Mouse (Mus musculus): ENCODE results near the gene Erf.
A peak's percentile ranks its signal among the peaks of the same experiment; 100 is the strongest.

Gene Erf

GRCm38 (mm10) chr7:25281166-25281733, 30.7 kb upstream of the Erf start:
- peak; percentile 3 for DNase-seq (ENCODE audit: low spot score)

GRCm38 (mm10) chr7:25279861-25280791, 29.6 kb upstream of the Erf start:
- DNase-seq (ENCODE audit: low spot score), result peak; percentile 59

- DNase-seq (ENCODE audit: low spot score), result peak; percentile 88
Measured at GRCm38 (mm10) chr7:25279076-25279860, 28.7 kb upstream of the Erf start.

- DNase-seq (ENCODE audit: low spot score), result peak; percentile 90
Measured at GRCm38 (mm10) chr7:25278341-25279075, 27.9 kb upstream of the Erf start.

GRCm38 (mm10) chr7:25277998-25278340, 27.4 kb upstream of the Erf start:
- DNase-seq (ENCODE audit: low spot score), result no peak

- no peak for DNase-seq (ENCODE audit: low spot score)
Measured at GRCm38 (mm10) chr7:25277405-25277804, 26.8 kb upstream of the Erf start.

- peak; percentile 75 for DNase-seq (ENCODE audit: low spot score)
Measured at GRCm38 (mm10) chr7:25275555-25276298, 25.2 kb upstream of the Erf start.

GRCm38 (mm10) chr7:25274996-25275395, 24.4 kb upstream of the Erf start:
- peak; percentile 25 for DNase-seq (ENCODE audit: low spot score)

- peak; percentile 15 for DNase-seq (ENCODE audit: low spot score)
Measured at GRCm38 (mm10) chr7:25274571-25274970, 24.0 kb upstream of the Erf start.

GRCm38 (mm10) chr7:25273259-25274241, 23.0 kb upstream of the Erf start:
- DNase-seq (ENCODE audit: low spot score), result peak; percentile 6

- no peak for DNase-seq (ENCODE audit: low spot score)
Measured at GRCm38 (mm10) chr7:25272445-25273258, 22.1 kb upstream of the Erf start.

GRCm38 (mm10) chr7:25271651-25272444, 21.3 kb upstream of the Erf start:
- DNase-seq (ENCODE audit: low spot score), result no peak

GRCm38 (mm10) chr7:25270652-25271633, 20.4 kb upstream of the Erf start:
- DNase-seq (ENCODE audit: low spot score), result peak; percentile 3

GRCm38 (mm10) chr7:25269545-25270271, 19.1 kb upstream of the Erf start:
- peak; percentile 37 for DNase-seq (ENCODE audit: low spot score)

GRCm38 (mm10) chr7:25269029-25269428, 18.5 kb upstream of the Erf start:
- DNase-seq (ENCODE audit: low spot score), result no peak

GRCm38 (mm10) chr7:25268588-25268987, 18.0 kb upstream of the Erf start:
- no peak for DNase-seq (ENCODE audit: low spot score)
